Mouse (Mus musculus) heart, embryonic 11.5 days (tissue): ENCODE results near the gene Galnt14. TPM values are rescaled to one million over a fixed set of nuclear protein-coding genes. Genes with fewer than 3 reads are reported as not detected.

Experiments used
- ATAC-seq: fragments of 200-750 bp; cut with Nextera tagmentation; replicated peaks from 2 replicates; pipeline ENCODE4 v1.8.0; 2017; ENCODE audit warnings: moderate library complexity; ENCODE audit not compliant: insufficient number of reproducible peaks, low FRiP score, low TSS enrichment
- H3K27ac ChIP-seq: fragments of 300-500 bp; sonication (generic); 2 replicates; pipeline ENCODE4 v1.5.1; 2014; ENCODE audit warnings: mild to moderate bottlenecking, low read depth, low read length
- H3K27me3 ChIP-seq: fragments of 300-500 bp; sonication (generic); 2 replicates; pipeline ENCODE4 v1.6.1; 2014; ENCODE audit warnings: mild to moderate bottlenecking, low read length, mixed read lengths; ENCODE audit not compliant: control insufficient read depth, insufficient read depth
- H3K36me3 ChIP-seq: fragments of 300-500 bp; sonication (generic); 2 replicates; pipeline ENCODE4 v1.6.1; 2014; ENCODE audit warnings: mild to moderate bottlenecking, low read length, moderate library complexity, mixed read lengths; ENCODE audit not compliant: control insufficient read depth, insufficient read depth
- H3K4me1 ChIP-seq: fragments of 300-500 bp; sonication (generic); 2 replicates; pipeline ENCODE4 v1.6.1; 2014; ENCODE audit warnings: low read length; ENCODE audit not compliant: control insufficient read depth, insufficient read depth
- H3K4me2 ChIP-seq: fragments of 300-500 bp; sonication (generic); 2 replicates; pipeline ENCODE4 v1.6.1; 2014; ENCODE audit warnings: mild to moderate bottlenecking, moderate library complexity
- H3K4me3 ChIP-seq: fragments of 300-500 bp; sonication (generic); 2 replicates; pipeline ENCODE4 v1.5.1; 2014; ENCODE audit warnings: low read depth, low read length
- H3K9ac ChIP-seq: fragments of 300-500 bp; sonication (generic); 2 replicates; pipeline ENCODE4 v1.6.1; 2014; ENCODE audit warnings: mild to moderate bottlenecking, low read depth, low read length, moderate library complexity
- H3K9me3 ChIP-seq: fragments of 300-500 bp; sonication (generic); replicated peaks from 2 replicates; pipeline ENCODE4 v1.6.1; 2016; ENCODE audit warnings: low read length; ENCODE audit not compliant: control insufficient read depth
- WGBS: fragments of 180-500 bp; shearing (Covaris S2); extraction: QIAGEN DNeasy Blood & Tissue Kit; methylation state at CpG from one replicate; pipeline ENCODE4 v1.1.7; 2014; ENCODE audit not compliant: insufficient replicate concordance; 5-methylcytosine and 5-hydroxymethylcytosine counted together
- polyA plus RNA-seq: library from polyadenylated mRNA; unstranded; fragments of >200 nt; fragmentation: Nextera tagmentation; extraction: Ambion mirVana; gene quantifications from 2 replicates; pipeline ENCODE4 v1.2.1, GENCODE M21; 2014

Gene Galnt14
- polyA plus RNA-seq, 1 experiment from 2014 or later = 2.1 TPM

- H3K9ac ChIP-seq = no peak overlapping the region
- H3K36me3 ChIP-seq = no peaks in the 10 kb centered on the region
- H3K4me2 ChIP-seq = no peak overlapping the region
- 82% methylated on average over 8 of the region's 8 CpGs for WGBS
- H3K27me3 ChIP-seq = no peaks in the 10 kb centered on the region
- no peaks in the 10 kb centered on the region for H3K9me3 ChIP-seq
- no peak overlapping the region for H3K4me3 ChIP-seq
- no peak for ATAC-seq
- H3K27ac ChIP-seq = no peak overlapping the region
- no peaks in the 10 kb centered on the region for H3K4me1 ChIP-seq
Measured at GRCm38 (mm10) chr17:73686292-73686691, 24.0 kb downstream of the Galnt14 start.

- Histone ChIP-seq H3K27ac (no peak overlapping the region), H3K9ac (no peak overlapping the region), H3K4me2 (no peak overlapping the region), H3K9me3 (no peaks in the 10 kb centered on the region), H3K36me3 (no peaks in the 10 kb centered on the region), H3K4me3 (no peak overlapping the region), H3K4me1 (no peaks in the 10 kb centered on the region), H3K27me3 (no peaks in the 10 kb centered on the region)
- no peak for ATAC-seq
- 67% methylated on average over 5 of the region's 5 CpGs for WGBS
Measured at GRCm38 (mm10) chr17:73684746-73685145, 25.5 kb downstream of the Galnt14 start.

GRCm38 (mm10) chr17:73671921-73672320, 38.3 kb downstream of the Galnt14 start:
- no peak overlapping the region for H3K9ac ChIP-seq
- H3K4me2 ChIP-seq = no peak overlapping the region
- no peaks in the 10 kb centered on the region for H3K9me3 ChIP-seq
- H3K27me3 ChIP-seq = no peaks in the 10 kb centered on the region
- H3K4me3 ChIP-seq = no peak overlapping the region
- no peak overlapping the region for H3K27ac ChIP-seq
- ATAC-seq = no peak
- H3K4me1 ChIP-seq = no peaks in the 10 kb centered on the region
- H3K36me3 ChIP-seq = no peaks in the 10 kb centered on the region
- 79% methylated on average over 5 of the region's 5 CpGs for WGBS

GRCm38 (mm10) chr17:73670048-73670447, 40.2 kb downstream of the Galnt14 start:
- ATAC-seq = no peak
- no peaks in the 10 kb centered on the region for H3K9me3 ChIP-seq
- H3K36me3 ChIP-seq = no peaks in the 10 kb centered on the region
- no peak overlapping the region for H3K4me3 ChIP-seq
- no peak overlapping the region for H3K27ac ChIP-seq
- no peaks in the 10 kb centered on the region for H3K27me3 ChIP-seq
- WGBS = 81% methylated on average over 2 of the region's 2 CpGs
- no peak overlapping the region for H3K9ac ChIP-seq
- no peak overlapping the region for H3K4me2 ChIP-seq
- H3K4me1 ChIP-seq = no peaks in the 10 kb centered on the region

GRCm38 (mm10) chr17:73668996-73669395, 41.3 kb downstream of the Galnt14 start:
- no peaks in the 10 kb centered on the region for H3K9me3 ChIP-seq
- H3K4me2 ChIP-seq = no peak overlapping the region
- no peak for ATAC-seq
- no peak overlapping the region for H3K27ac ChIP-seq
- H3K4me1 ChIP-seq = no peaks in the 10 kb centered on the region
- no peaks in the 10 kb centered on the region for H3K36me3 ChIP-seq
- 74% methylated on average over 1 of the region's 1 CpGs for WGBS
- H3K27me3 ChIP-seq = no peaks in the 10 kb centered on the region
- no peak overlapping the region for H3K4me3 ChIP-seq
- no peak overlapping the region for H3K9ac ChIP-seq

GRCm38 (mm10) chr17:73663237-73663636, 47.0 kb downstream of the Galnt14 start:
- Histone ChIP-seq H3K4me2 (no peak overlapping the region), H3K9me3 (no peaks in the 10 kb centered on the region)

GRCm38 (mm10) chr17:73658731-73659445, 51.4 kb downstream of the Galnt14 start:
- no peak overlapping the region for H3K27ac ChIP-seq
- H3K9ac ChIP-seq = no peak overlapping the region
- WGBS = 81% methylated on average over 6 of the region's 6 CpGs
- no peaks in the 10 kb centered on the region for H3K4me1 ChIP-seq
- peaks cover 3% of the 10 kb centered on the region; the same call in 1 of the 2 replicates for H3K27me3 ChIP-seq
- no peak overlapping the region for H3K4me2 ChIP-seq
- H3K9me3 ChIP-seq = no peaks in the 10 kb centered on the region
- H3K36me3 ChIP-seq = no peaks in the 10 kb centered on the region
- no peak for ATAC-seq
- H3K4me3 ChIP-seq = no peak overlapping the region

More at GRCm38 (mm10) chr17:73663237-73663636, 47.0 kb downstream of the Galnt14 start:
- no peak for ATAC-seq
- peaks cover 3% of the 10 kb centered on the region; the same call in 1 of the 2 replicates for H3K27me3 ChIP-seq
- no peak overlapping the region for H3K27ac ChIP-seq
- no peaks in the 10 kb centered on the region for H3K4me1 ChIP-seq
- no peak overlapping the region for H3K9ac ChIP-seq
- H3K36me3 ChIP-seq = no peaks in the 10 kb centered on the region
- no peak overlapping the region for H3K4me3 ChIP-seq
- WGBS = 31% methylated on average over 3 of the region's 3 CpGs

GRCm38 (mm10) chr17:73656373-73656772, 53.9 kb downstream of the Galnt14 start:
- no peak overlapping the region for H3K4me2 ChIP-seq

GRCm38 (mm10) chr17:73654261-73654660, 56.0 kb downstream of the Galnt14 start:
- Histone ChIP-seq H3K27me3 (peaks cover 3% of the 10 kb centered on the region; the same call in 1 of the 2 replicates), H3K4me1 (no peaks in the 10 kb centered on the region), H3K9me3 (no peaks in the 10 kb centered on the region), H3K4me3 (no peak overlapping the region), H3K36me3 (no peaks in the 10 kb centered on the region), H3K27ac (no peak overlapping the region), H3K9ac (no peak overlapping the region), H3K4me2 (no peak overlapping the region)
- WGBS = 22% methylated on average over 5 of the region's 5 CpGs
- no peak for ATAC-seq

More at GRCm38 (mm10) chr17:73656373-73656772, 53.9 kb downstream of the Galnt14 start:
- H3K9me3 ChIP-seq = no peaks in the 10 kb centered on the region
- no peak overlapping the region for H3K4me3 ChIP-seq
- ATAC-seq = no peak
- WGBS = 67% methylated on average over 3 of the region's 3 CpGs
- no peaks in the 10 kb centered on the region for H3K36me3 ChIP-seq
- H3K9ac ChIP-seq = no peak overlapping the region
- peaks cover 3% of the 10 kb centered on the region; the same call in 1 of the 2 replicates for H3K27me3 ChIP-seq
- no peak overlapping the region for H3K27ac ChIP-seq
- no peaks in the 10 kb centered on the region for H3K4me1 ChIP-seq
